Mouse (Mus musculus): ENCODE measurements around the gene Kctd20. TPM values are rescaled to one million over a fixed set of nuclear protein-coding genes. Genes with fewer than 3 reads are reported as not detected.

Kctd20 gene
- polyA plus RNA-seq, 1 experiment from 2014 or later = 68.4 TPM

DNA sequence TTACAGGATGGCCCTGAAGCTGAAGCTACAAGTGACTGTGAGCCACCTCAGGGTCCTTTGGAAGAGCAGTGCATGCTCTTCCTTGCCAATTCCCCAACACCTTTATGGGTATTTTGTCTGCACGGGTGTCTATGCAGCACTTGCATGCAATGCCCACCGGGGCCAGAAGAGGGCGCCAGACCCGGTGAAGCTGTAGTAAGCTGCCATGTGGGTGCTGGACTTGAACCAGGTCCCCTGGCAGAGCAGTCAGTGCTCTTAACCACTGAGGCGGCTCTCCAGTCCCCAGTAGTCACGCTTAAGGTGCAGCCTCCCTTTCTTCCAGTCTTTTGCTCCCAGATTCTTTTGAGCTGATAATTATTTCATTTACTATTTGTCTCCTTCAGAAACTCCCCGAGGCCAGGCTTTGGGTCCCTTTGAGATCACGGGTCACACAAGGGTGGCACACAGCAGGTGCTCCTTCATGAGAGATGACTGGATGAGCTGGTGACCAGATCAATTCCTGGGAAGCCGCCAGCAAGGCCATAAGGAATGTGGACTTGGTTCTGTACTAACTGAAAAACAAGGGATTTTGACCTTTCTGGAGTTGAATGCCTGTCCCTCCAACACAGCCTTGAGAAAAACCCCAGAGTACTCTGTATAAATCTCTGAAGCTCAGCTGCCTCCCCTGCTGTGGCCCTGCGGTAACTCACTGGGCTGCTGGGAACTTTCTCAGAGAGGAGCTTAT lies 15.0 kb upstream of the Kctd20 start:
- H3K27me3 ChIP-seq (replicated peaks) = no peaks in the 10 kb centered on the region
- no peak overlapping the region for H3K27ac ChIP-seq
- no peak overlapping the region for H3K4me2 ChIP-seq
- no peaks in the 10 kb centered on the region; the same call in 1 of the 2 replicates for H3K4me1 ChIP-seq
- no peak overlapping the region for H3K4me3 ChIP-seq (replicated peaks)
- no peaks in the 10 kb centered on the region for H3K9me3 ChIP-seq
- ATAC-seq (ENCODE audit: insufficient read depth, low FRiP score, low read depth) = no peak
- H3K9ac ChIP-seq = no peak overlapping the region
- WGBS = 78% methylated on average over 10 of the region's 10 CpGs
- H3K36me3 ChIP-seq = no peaks in the 10 kb centered on the region

DNA sequence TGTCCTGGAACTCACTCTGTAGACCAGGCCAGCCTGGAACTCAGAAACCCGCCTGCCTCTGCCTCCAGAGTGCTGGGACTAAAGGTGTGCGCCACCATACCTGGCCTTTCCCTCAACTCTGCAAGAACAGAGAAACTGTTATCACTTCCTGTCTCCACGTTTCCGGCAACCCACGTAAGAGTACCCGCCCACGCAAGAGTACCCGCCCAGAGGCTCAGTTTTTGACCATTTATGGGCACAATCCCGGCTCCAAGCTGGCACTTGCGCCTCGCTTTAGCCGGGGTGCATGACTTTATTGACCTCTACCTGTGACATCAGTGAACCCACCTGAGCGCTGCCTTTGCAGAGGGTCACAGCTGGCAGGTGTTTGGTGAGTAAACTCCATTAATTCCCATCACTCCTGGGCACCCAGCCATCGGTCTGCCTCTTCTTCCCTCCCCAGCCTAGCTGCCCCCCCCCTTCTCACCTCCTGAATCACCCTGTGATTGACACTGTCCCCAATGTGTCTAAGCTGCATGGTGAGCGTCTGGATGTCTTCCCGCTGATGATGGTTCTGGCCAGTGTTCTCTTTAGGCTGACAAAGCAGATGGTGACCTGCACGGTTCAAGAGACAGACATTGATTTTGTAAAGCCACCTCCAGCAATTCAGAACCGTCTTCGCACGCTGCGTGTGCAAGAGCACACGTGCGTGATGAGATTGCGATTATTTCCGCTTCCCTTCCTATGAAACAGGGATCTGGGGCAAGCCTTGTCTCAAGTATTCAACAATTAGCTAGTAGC lies 10.8 kb upstream of the Kctd20 start:
- WGBS = 89% methylated on average over 25 of the region's 25 CpGs

GRCm38 (mm10) chr17:28942101-28942500 lies 9.6 kb upstream of the Kctd20 start:
- Histone ChIP-seq H3K4me1 (no peaks in the 10 kb centered on the region), H3K4me2 (no peak overlapping the region), H3K9me3 (no peaks in the 10 kb centered on the region), H3K4me3 (replicated peaks) (no peak overlapping the region), H3K27me3 (replicated peaks) (no peaks in the 10 kb centered on the region), H3K36me3 (no peaks in the 10 kb centered on the region), H3K27ac (no peak overlapping the region), H3K9ac (no peak overlapping the region)
- WGBS = 73% methylated on average over 10 of the region's 11 CpGs
- no peak for ATAC-seq (ENCODE audit: insufficient read depth, low FRiP score, low read depth)

More for the DNA sequence above, 10.8 kb upstream of the Kctd20 start:
- Histone ChIP-seq H3K27me3 (replicated peaks) (no peaks in the 10 kb centered on the region), H3K9ac (no peak overlapping the region), H3K27ac (no peak overlapping the region), H3K4me3 (replicated peaks) (no peak overlapping the region), H3K4me1 (no peaks in the 10 kb centered on the region), H3K9me3 (no peaks in the 10 kb centered on the region), H3K4me2 (no peak overlapping the region), H3K36me3 (no peaks in the 10 kb centered on the region)
- ATAC-seq (ENCODE audit: insufficient read depth, low FRiP score, low read depth) = no peak

DNA sequence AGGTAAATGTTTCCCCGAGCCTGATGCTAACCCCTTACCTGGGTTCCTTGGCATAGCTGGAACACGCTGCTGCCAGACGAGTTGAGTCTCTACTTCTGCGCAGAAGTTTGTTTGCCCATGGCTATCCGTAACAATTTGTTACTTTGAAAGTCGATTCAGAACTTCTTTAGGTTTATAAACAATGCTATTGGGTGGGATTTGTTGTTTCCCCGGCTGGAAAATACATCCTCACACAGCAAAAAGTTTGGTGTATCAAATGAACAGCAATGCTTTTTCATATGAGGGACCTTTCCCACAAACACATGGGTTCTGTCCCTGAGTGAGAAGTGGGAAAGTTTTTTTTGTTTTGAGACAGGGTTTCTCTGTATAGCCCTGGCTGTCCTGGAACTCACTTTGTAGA lies 8.0 kb upstream of the Kctd20 start, which contains the start of gene Pxt1:
Pxt1 (minus strand) TSS at position 101 of the 400 bp plus-strand sequence.
- no peak within 1 kb of the TSS for H3K4me3 ChIP-seq (replicated peaks)
- H3K4me2 ChIP-seq = no peak within 1 kb of the TSS
- H3K9ac ChIP-seq = no peak within 1 kb of the TSS
- H3K36me3 ChIP-seq = no peaks in the 10 kb centered on the region
- no peak within 1 kb of the TSS for H3K27ac ChIP-seq
- no peak for ATAC-seq (ENCODE audit: insufficient read depth, low FRiP score, low read depth)
- WGBS = 82% methylated on average over 7 of the region's 7 CpGs
- no peaks in the 10 kb centered on the region for H3K27me3 ChIP-seq (replicated peaks)
- H3K4me1 ChIP-seq = no peaks in the 10 kb centered on the region
- no peaks in the 10 kb centered on the region for H3K9me3 ChIP-seq

DNA sequence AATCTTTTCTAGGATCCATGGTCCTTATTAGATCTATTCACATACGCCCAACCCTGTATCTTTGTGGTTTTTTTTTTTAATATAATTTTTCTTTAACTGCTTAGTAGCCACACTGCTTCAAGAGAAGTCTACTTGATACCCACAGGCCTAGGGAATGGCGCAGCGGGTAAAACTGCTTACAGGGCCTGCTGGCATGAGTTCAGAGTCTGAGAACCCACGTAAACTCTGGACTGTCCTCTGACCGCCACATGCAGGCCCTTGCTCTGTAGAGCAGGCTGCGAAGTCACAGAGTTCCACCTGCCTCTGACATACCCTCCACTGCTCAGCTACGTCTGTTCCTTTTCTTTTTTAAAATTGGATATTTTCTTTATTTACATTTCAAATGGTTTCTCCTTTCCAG lies 7.3 kb upstream of the Kctd20 start:
- no peak overlapping the region for H3K27ac ChIP-seq
- H3K27me3 ChIP-seq (replicated peaks) = no peaks in the 10 kb centered on the region
- H3K4me1 ChIP-seq = no peaks in the 10 kb centered on the region
- whole genome bisulfite sequencing = 84% methylated on average over 7 of the region's 7 CpGs
- no peak overlapping the region for H3K4me2 ChIP-seq
- no peaks in the 10 kb centered on the region for H3K36me3 ChIP-seq
- ATAC-seq (ENCODE audit: insufficient read depth, low FRiP score, low read depth) = no peak
- no peaks in the 10 kb centered on the region for H3K9me3 ChIP-seq
- no peak overlapping the region for H3K4me3 ChIP-seq (replicated peaks)
- no peak overlapping the region for H3K9ac ChIP-seq

- no peak overlapping the region for H3K9ac ChIP-seq
- H3K4me2 ChIP-seq = no peak overlapping the region
- 89% methylated on average over 19 of the region's 19 CpGs for WGBS
- H3K27ac ChIP-seq = no peak overlapping the region
- no peak overlapping the region for H3K4me3 ChIP-seq (replicated peaks)
- H3K27me3 ChIP-seq (replicated peaks) = no peaks in the 10 kb centered on the region
- no peak for ATAC-seq (ENCODE audit: insufficient read depth, low FRiP score, low read depth)
- H3K36me3 ChIP-seq = no peaks in the 10 kb centered on the region
- no peaks in the 10 kb centered on the region for H3K9me3 ChIP-seq
- 0 out of 2 replicates have a peak, but pooled peaks cover 6% of the 10 kb centered on the region for H3K4me1 ChIP-seq
Observed at GRCm38 (mm10) chr17:28947011-28947939, 4.5 kb upstream of the Kctd20 start.

- Histone ChIP-seq H3K27me3 (replicated peaks) (no peaks in the 10 kb centered on the region), H3K4me3 (replicated peaks) (no peak overlapping the region), H3K4me1 (peaks cover 10% of the 10 kb centered on the region), H3K27ac (no peak overlapping the region), H3K9ac (no peak overlapping the region), H3K36me3 (no peaks in the 10 kb centered on the region), H3K9me3 (no peaks in the 10 kb centered on the region), H3K4me2 (no peak overlapping the region)
- WGBS = 44% methylated on average over 4 of the region's 4 CpGs
- no peak for ATAC-seq (ENCODE audit: insufficient read depth, low FRiP score, low read depth)
Observed at GRCm38 (mm10) chr17:28948661-28949060, 3.1 kb upstream of the Kctd20 start.

DNA sequence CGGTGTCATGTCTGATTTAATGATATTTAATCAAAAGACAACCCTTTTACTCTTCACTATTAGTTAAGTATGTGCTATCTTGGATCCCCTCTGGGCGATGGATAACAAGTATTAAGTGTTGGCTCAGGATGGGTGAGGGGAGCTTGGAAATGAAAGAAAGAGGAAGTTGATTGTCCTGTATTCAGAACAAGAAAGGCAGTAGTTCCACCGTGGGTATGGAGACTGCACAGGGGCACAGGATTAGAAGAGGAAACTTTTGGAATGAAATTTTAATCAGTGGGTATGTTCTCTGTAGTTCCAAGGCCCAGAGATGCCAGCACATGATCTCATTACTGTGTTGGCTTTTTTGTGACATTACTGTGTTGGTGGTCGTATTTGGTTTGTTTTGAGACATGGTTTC lies 999 bp upstream of the Kctd20 start:
- H3K36me3 ChIP-seq = no peaks in the 10 kb centered on the region
- H3K4me3 ChIP-seq (replicated peaks) = no peak overlapping the region
- no peak for ATAC-seq (ENCODE audit: insufficient read depth, low FRiP score, low read depth)
- no peaks in the 10 kb centered on the region for H3K9me3 ChIP-seq
- no peaks in the 10 kb centered on the region for H3K27me3 ChIP-seq (replicated peaks)
- H3K4me1 ChIP-seq = peaks cover 16% of the 10 kb centered on the region
- no peak overlapping the region for H3K27ac ChIP-seq
- no peak overlapping the region for H3K9ac ChIP-seq
- H3K4me2 ChIP-seq = no peak overlapping the region
- WGBS = 66% methylated on average over 4 of the region's 4 CpGs

GRCm38 (mm10) chr17:28953251-28953650 lies 1.5 kb downstream of the Kctd20 start:
- 7% methylated on average over 9 of the region's 9 CpGs for WGBS
- no peaks in the 10 kb centered on the region for H3K36me3 ChIP-seq
- peak overlapping the region; percentile 68 for H3K4me3 ChIP-seq (replicated peaks)
- peak overlapping the region; percentile 71 for H3K4me2 ChIP-seq
- no peaks in the 10 kb centered on the region for H3K9me3 ChIP-seq
- peak overlapping the region; percentile 87; the same call in 1 of the 2 replicates for H3K9ac ChIP-seq
- H3K27me3 ChIP-seq (replicated peaks) = no peaks in the 10 kb centered on the region
- H3K4me1 ChIP-seq = peaks cover 16% of the 10 kb centered on the region
- peak overlapping the region; percentile 97; the same call in 1 of the 2 replicates for H3K27ac ChIP-seq
- no peak for ATAC-seq (ENCODE audit: insufficient read depth, low FRiP score, low read depth)

- no peak overlapping the region for H3K9ac ChIP-seq
- WGBS = 91% methylated on average over 9 of the region's 9 CpGs
- no peaks in the 10 kb centered on the region for H3K36me3 ChIP-seq
- no peaks in the 10 kb centered on the region for H3K9me3 ChIP-seq
- no peak overlapping the region for H3K27ac ChIP-seq
- no peak overlapping the region for H3K4me3 ChIP-seq (replicated peaks)
- peaks cover 16% of the 10 kb centered on the region for H3K4me1 ChIP-seq
- ATAC-seq (ENCODE audit: insufficient read depth, low FRiP score, low read depth) = no peak
- no peaks in the 10 kb centered on the region for H3K27me3 ChIP-seq (replicated peaks)
- peak overlapping the region; percentile 71; the same call in 1 of the 2 replicates for H3K4me2 ChIP-seq
Observed at GRCm38 (mm10) chr17:28954416-28954815, 2.7 kb downstream of the Kctd20 start.

GRCm38 (mm10) chr17:28960597-28960996 lies 8.8 kb downstream of the Kctd20 start:
- Histone ChIP-seq H3K4me2 (no peak overlapping the region), H3K36me3 (peaks cover 38% of the 10 kb centered on the region), H3K27me3 (replicated peaks) (no peaks in the 10 kb centered on the region), H3K9ac (no peak overlapping the region), H3K27ac (no peak overlapping the region), H3K9me3 (no peaks in the 10 kb centered on the region), H3K4me1 (no peaks in the 10 kb centered on the region), H3K4me3 (replicated peaks) (no peak overlapping the region)
- 55% methylated on average over 10 of the region's 10 CpGs for WGBS
- ATAC-seq (ENCODE audit: insufficient read depth, low FRiP score, low read depth) = no peak
